In the genomic region with DNA sequence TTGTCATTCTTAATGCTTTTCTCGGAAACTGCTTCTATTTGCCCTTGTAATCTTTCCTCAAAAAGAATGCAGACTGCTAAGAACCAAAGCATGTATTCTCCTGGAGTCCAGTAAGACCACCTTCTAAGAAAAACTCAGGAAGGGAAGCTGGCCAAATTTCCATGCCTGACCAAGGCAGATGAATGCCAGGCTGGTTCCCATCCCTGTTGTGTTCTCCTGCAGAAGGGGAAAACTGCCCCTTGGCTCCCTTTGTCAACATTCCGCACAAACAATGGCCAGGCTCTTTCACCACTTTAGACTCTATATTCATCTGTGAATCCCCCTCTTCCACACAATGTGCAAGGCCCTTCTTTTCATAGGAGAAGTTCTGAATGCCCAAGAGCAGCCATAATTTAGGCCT, we compare ENCODE assay signal across 10 mouse cellular contexts. TPM values are rescaled to one million over a fixed set of nuclear protein-coding genes. Genes with fewer than 3 reads are reported as not detected.
A peak's percentile ranks its signal among the peaks of the same experiment; 100 is the strongest.
DNase-seq lines count a peak whose midpoint lies in the region; ATAC-seq lines count a peak whose summit lies in the region.
"Had no signal": no experiment of that assay in that cellular context is flagged by ENCODE, and none has a peak within 500 bp of the region (broad histone marks: within the 10 kb centered on the region; RNA-seq: fewer than 3 reads in every experiment).

No protein-coding gene starts in this region.

- no peak overlapping the region for H3K4me2 ChIP-seq in heart, embryonic 15.5 days
- H3K4me2 ChIP-seq in midbrain, embryonic 13.5 days (replicated peaks), result no peak overlapping the region
- no peak overlapping the region for H3K4me2 ChIP-seq in midbrain, embryonic 15.5 days
- 0 out of 2 replicates have a peak overlapping the region, but pooled peaks have one; percentile 11 for H3K4me2 ChIP-seq in hindbrain, embryonic 12.5 days (replicated peaks)

- DNase-seq in heart, postnatal 10 days, result no peak
- no peak for DNase-seq in left cerebral cortex, postnatal 25 days (ENCODE audit: low spot score in 2 of 2)
- no peak for DNase-seq in urinary bladder, postnatal 25 days (ENCODE audit: low spot score)
- DNase-seq: cerebellum, adult 8-10 months had no signal

- no peaks in the 10 kb centered on the region for H3K36me3 ChIP-seq in heart, embryonic 15.5 days
- H3K36me3 ChIP-seq in midbrain, embryonic 13.5 days, result no peaks in the 10 kb centered on the region
- H3K36me3 ChIP-seq in midbrain, embryonic 15.5 days (replicated peaks), result no peaks in the 10 kb centered on the region
- no peaks in the 10 kb centered on the region for H3K36me3 ChIP-seq in hindbrain, embryonic 12.5 days

- H3K4me1 ChIP-seq in heart, embryonic 15.5 days (replicated peaks), result peaks cover 73% of the 10 kb centered on the region
- peaks cover 83% of the 10 kb centered on the region for H3K4me1 ChIP-seq in midbrain, embryonic 13.5 days (replicated peaks)
- H3K4me1 ChIP-seq in midbrain, embryonic 15.5 days, result peaks cover 48% of the 10 kb centered on the region
- H3K4me1 ChIP-seq in hindbrain, embryonic 12.5 days, result peaks cover 76% of the 10 kb centered on the region

- H3K9me3 ChIP-seq in heart, embryonic 15.5 days (replicated peaks), result no peaks in the 10 kb centered on the region
- no peaks in the 10 kb centered on the region for H3K9me3 ChIP-seq in midbrain, embryonic 13.5 days
- no peaks in the 10 kb centered on the region for H3K9me3 ChIP-seq in midbrain, embryonic 15.5 days
- H3K9me3 ChIP-seq in hindbrain, embryonic 12.5 days (replicated peaks), result no peaks in the 10 kb centered on the region

- peak overlapping the region; percentile 48 for H3K27ac ChIP-seq in heart, embryonic 15.5 days
- H3K27ac ChIP-seq in midbrain, embryonic 13.5 days, result 0 out of 2 replicates have a peak overlapping the region, but pooled peaks have one; percentile 3
- H3K27ac ChIP-seq in midbrain, embryonic 15.5 days, result no peak overlapping the region
- peak overlapping the region; percentile 66 for H3K27ac ChIP-seq in hindbrain, embryonic 12.5 days
- H3K27ac ChIP-seq: macrophage had no signal

- 31% methylated on average over 2 of the region's 2 CpGs for WGBS in heart, embryonic 15.5 days
- 10% methylated on average over 2 of the region's 2 CpGs for WGBS in midbrain, embryonic 13.5 days
- WGBS in midbrain, embryonic 15.5 days, result 10% methylated on average over 2 of the region's 2 CpGs
- 9% methylated on average over 2 of the region's 2 CpGs for WGBS in hindbrain, embryonic 12.5 days

- intact Hi-C loops in heart, postnatal 10 days (cut with DNase I), result loop anchor here (10.0 kb wide), 1 partner anchor 183 kb away; a partner anchor contains a TSS
- intact Hi-C loops in left cerebral cortex, postnatal 25 days (cut with DNase I), result no loop called here

- no peaks in the 10 kb centered on the region for H3K27me3 ChIP-seq in heart, embryonic 15.5 days
- no peaks in the 10 kb centered on the region for H3K27me3 ChIP-seq in midbrain, embryonic 13.5 days
- H3K27me3 ChIP-seq in midbrain, embryonic 15.5 days (replicated peaks), result no peaks in the 10 kb centered on the region
- H3K27me3 ChIP-seq in hindbrain, embryonic 12.5 days, result no peaks in the 10 kb centered on the region

- ATAC-seq in heart, embryonic 15.5 days (replicated peaks; ENCODE audit: insufficient number of reproducible peaks, insufficient read depth, low FRiP score, low read depth), result no peak
- ATAC-seq in midbrain, embryonic 13.5 days, result no peak
- ATAC-seq in midbrain, embryonic 15.5 days (replicated peaks), result no peak
- ATAC-seq in hindbrain, embryonic 12.5 days (ENCODE audit: low FRiP score), result no peak

- H3K9ac ChIP-seq in heart, embryonic 15.5 days, result no peak overlapping the region
- H3K9ac ChIP-seq in midbrain, embryonic 13.5 days (replicated peaks), result no peak overlapping the region
- H3K9ac ChIP-seq in midbrain, embryonic 15.5 days, result no peak overlapping the region
- no peak overlapping the region; the same call in 1 of the 2 replicates for H3K9ac ChIP-seq in hindbrain, embryonic 12.5 days

- no peak overlapping the region for H3K4me3 ChIP-seq in heart, embryonic 15.5 days
- no peak overlapping the region for H3K4me3 ChIP-seq in midbrain, embryonic 13.5 days (replicated peaks)
- H3K4me3 ChIP-seq in midbrain, embryonic 15.5 days, result no peak overlapping the region
- H3K4me3 ChIP-seq in hindbrain, embryonic 12.5 days, result no peak overlapping the region

RNA-seq across cellular contexts. Expression of a gene that starts 5.3 kb away (rescaled TPM):
- 17.2 and 32.2 TPM in 2 replicates for polyA plus RNA-seq in heart, embryonic 15.5 days (2015; fragmentation: Nextera tagmentation; extraction: Ambion mirVana)
- total RNA-seq in heart, postnatal 10 days (2021), result 1 to 10 TPM; 6.2 to 6.3 TPM
- 29.9 and 39.4 TPM in 2 replicates for polyA plus RNA-seq in midbrain, embryonic 13.5 days (2015; fragmentation: Nextera tagmentation; extraction: Ambion mirVana)
- 23.3 and 24.2 TPM in 2 replicates for polyA plus RNA-seq in midbrain, embryonic 15.5 days (2015; fragmentation: Nextera tagmentation; extraction: Ambion mirVana)
- polyA plus RNA-seq in hindbrain, embryonic 12.5 days (2016; fragmentation: Nextera tagmentation; extraction: Ambion mirVana), result 79.0 and 81.1 TPM in 2 replicates
- total RNA-seq in left cerebral cortex, postnatal 25 days (2021), result 10 to 100 TPM; 37.1 to 42.0 TPM
- total RNA-seq: MEL had no signal
- polyA plus RNA-seq: macrophage had no signal

RNA-seq across cellular contexts. Expression of a gene that starts 6.3 kb away (rescaled TPM):
- polyA plus RNA-seq in heart, embryonic 15.5 days (2015; fragmentation: Nextera tagmentation; extraction: Ambion mirVana), result 40.8 and 48.8 TPM in 2 replicates
- total RNA-seq in heart, postnatal 10 days (2021), result 10 to 100 TPM; 46.2 to 53.5 TPM
- 88.4 and 91.0 TPM in 2 replicates for polyA plus RNA-seq in midbrain, embryonic 13.5 days (2015; fragmentation: Nextera tagmentation; extraction: Ambion mirVana)
- 60.2 and 61.1 TPM in 2 replicates for polyA plus RNA-seq in midbrain, embryonic 15.5 days (2015; fragmentation: Nextera tagmentation; extraction: Ambion mirVana)
- polyA plus RNA-seq in hindbrain, embryonic 12.5 days (2016; fragmentation: Nextera tagmentation; extraction: Ambion mirVana), result 110 and 115 TPM in 2 replicates
- total RNA-seq in left cerebral cortex, postnatal 25 days (2021), result 10 to 100 TPM; 23.3 to 24.3 TPM
